Mouse (Mus musculus) retina, embryonic 14.5 days (tissue): ENCODE data around the gene Slc22a17.

ENCODE experiments used
- DNase-seq: peaks from one replicate; pipeline ENCODE4 v3.0.0-alpha.2; 2015; ENCODE audit warnings: low spot score

The Slc22a17 gene

DNA sequence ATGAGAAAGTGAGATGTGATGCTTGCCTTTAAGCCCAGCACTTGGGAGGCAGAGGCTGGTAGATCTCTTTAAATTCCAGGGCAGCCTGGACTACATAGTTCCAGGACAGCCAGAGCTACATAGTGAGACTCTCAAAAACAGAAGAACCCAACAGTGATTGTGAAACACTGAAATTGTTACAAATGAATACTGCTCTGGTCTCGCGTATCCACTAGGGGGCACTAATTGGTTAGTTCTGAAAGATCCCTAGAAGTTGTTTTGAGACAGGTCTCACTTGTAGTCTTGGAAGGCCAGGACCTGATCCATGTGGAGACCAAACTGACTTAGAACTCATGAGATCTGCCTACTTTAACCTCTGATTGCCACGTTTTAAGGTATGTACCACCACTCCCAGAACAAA is 12.5 kb downstream of the Slc22a17 start:
- DNase-seq = peak; percentile 93

DNA sequence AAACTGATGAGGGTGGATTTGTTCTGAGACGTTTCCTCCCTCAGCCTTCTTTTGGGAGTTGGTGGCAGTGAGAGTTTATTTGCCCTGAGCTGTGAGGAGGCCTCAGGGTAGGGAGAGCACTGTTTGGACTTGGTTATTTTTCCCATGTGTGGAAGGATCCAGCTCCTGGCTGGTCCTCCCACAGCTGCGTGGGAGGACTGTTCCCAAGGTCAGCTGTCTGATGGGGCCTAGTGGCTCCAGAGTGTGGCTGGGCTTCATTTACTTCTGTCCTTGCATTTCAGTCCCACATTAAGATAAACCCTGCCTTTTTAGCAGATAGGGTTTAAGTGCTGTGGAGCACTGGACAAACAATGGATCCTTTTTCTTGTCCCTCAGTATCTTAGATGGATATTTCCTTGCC is 15.5 kb downstream of the Slc22a17 start:
- DNase-seq = no peak

DNA sequence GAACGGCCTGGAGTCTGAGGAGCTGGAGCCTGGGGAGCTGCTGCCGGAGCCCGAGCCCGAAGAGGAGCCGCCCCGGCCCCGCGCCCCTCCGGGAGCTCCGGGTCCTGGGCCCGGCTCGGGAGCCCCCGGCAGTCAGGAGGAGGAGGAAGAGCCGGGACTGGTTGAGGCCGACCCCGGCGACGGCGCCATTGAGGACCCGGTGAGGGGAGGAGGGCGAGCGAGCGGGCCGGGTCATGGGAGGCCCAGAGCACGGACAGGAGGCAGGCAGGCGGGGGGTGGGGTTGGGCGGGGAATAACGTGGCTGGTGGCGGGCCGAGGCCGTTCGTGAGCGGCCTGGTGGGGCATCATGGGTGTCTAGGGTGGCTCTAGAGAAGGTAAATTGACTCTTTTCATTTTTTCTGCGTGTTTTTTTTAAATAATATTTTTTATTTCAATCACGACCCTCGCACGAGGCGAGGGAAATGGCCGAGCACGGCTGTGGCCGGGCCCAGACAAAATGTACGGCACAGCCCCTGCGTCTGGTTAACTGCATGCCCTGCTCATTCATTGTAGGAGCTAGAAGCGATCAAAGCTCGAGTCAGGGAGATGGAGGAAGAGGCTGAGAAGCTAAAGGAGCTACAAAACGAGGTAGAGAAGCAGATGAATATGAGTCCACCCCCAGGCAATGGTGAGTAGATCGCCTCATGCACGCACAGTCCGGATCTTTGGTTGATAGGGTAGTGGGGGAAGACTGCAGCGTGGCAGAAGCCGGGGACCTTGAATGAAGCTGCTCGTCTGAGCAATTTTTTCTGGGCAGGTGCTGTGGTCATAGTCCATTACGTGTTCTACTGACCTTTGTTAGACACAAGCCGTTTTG is 18.4 kb downstream of the Slc22a17 start:
- peak; percentile 58 for DNase-seq

DNA sequence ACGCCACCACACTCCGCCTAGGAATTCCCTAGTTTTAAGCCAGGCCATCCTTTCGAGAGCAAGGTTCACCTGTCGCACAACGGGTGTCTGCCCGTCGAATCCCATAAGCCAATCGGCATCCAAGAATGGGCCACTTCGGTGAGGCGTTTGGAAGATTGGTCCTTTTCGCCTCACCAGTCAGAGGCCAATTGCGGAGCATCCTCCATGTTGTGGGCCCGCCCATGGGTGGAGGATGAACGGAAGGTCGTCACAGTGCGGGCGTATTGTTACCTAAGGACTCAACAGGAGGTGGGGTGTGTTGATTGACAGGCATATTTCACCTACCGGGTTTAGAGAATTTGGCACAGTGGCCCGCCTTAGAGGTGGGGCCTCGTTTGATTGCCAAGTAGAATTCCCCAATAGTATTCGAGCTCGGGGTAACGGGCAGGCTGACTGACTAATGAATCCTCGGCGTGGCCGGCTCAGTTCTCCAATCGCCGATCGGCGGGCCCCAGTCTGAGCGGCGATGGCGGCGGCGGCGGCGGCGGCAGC is 19.2 kb downstream of the Slc22a17 start:
- peak; percentile 99 for DNase-seq

DNA sequence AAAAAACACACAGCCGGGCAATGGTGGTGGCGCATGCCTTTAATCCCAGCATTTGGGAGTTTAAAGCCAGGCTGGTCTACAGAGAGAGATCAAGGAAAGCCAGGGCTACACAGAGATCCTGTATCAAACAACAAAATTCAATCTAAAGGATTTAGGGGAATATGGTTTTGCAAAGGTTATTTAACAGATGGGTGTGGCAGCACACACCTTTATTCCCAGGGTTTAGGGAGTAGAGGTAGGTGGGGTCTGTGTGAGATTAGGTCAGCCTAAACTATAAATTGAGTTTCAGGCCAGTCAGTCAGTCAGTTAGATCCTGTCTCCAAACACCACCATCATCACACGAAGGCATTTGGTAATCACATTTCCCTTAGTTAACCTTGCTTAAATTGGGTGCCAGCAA is 20.7 kb downstream of the Slc22a17 start, which contains the start of gene Pabpn1:
TSS of gene Pabpn1 (plus strand) at position 301 of the 400 bp plus-strand sequence.
- DNase-seq = no peak

DNA sequence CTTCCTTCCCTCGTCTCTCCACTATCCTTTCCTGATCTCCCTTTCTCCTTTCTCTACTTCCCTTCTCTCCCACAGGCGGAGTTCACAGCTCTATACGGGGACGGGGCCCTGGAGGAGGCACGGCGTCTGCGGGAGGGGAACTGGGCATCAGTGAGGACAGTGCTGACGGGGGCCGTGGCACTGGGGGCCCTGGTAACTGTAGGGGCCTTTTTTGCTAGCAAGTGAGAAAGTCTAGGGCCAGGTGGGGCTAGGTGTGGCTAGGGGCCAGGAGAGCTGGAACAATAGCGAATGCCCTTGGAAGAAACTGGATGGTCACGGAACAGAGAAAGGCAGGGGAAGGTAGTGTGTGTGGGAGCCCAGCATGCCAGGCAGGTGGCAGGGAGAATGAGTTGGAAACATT is 27.6 kb downstream of the Slc22a17 start:
- no peak for DNase-seq

DNA sequence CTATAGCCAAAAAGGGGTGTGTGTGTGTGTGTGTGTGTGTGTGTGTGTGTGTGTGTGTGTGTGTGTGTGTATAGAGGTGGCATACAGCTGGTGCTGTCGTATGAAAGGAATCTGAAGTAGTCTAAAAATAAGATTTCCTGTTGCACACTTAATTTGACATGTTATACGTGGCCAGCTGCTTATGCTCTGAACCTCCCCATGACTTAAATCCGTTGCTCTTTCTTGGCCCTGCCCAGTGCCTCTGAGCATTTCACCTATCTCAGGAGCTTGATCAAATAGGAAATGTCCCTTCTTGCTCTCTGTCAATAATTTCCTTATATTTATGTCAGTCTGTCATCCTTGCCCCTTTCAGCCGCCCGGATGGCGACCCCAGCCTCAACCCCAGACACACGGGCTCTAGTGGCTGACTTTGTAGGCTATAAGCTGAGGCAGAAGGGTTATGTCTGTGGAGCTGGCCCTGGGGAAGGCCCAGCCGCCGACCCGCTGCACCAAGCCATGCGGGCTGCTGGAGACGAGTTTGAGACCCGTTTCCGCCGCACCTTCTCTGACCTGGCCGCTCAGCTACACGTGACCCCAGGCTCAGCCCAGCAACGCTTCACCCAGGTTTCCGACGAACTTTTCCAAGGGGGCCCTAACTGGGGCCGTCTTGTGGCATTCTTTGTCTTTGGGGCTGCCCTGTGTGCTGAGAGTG is 28.8 kb downstream of the Slc22a17 start:
- DNase-seq = no peak

DNA sequence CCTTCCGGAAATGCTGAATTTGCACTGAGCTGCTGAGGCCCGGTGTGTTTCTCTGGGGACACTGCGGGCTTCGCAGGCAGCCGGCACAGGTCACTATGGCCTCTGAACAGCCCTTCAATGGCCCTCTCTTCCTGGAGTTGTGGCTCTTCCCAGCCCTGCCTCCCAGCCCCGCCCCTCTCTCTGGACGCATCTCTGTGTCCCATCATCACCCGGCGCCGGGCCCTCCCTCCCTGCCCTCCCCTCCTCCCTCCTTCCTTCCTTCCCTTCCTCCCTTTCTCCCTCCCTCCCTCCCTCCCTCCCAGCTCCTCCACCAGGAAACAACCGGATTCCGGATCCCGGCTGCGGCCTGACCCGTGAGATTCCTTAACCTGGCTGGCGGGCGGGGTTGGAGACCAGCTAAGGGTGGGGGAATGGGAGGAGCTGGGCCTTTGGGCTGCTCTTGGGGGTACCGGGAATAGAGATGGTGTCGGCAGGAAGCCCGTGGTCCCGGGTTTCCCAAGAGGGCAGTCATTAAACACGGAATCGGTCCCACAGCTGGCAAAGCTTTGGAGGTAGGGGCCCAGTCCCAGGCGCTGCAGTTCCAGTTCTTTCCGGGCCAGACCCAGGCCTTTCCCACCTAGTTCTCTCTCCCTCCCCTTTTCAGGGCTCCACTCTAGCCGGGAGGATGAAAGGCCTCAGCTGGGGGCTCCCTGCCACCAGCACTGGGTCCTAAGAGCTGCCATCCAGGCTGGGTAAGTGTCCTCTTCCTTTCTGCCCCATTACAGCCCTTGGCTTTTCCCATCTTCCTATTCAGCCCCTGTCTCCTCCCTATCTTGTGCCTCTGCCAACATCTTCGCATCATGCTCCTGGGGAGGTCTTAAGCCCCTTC is 29.5 kb downstream of the Slc22a17 start, which contains the start of the genes Bcl2l2 and Gm20521:
TSS of gene Bcl2l2 (plus strand) at position 224 of the 868 bp plus-strand sequence.
TSS of gene Gm20521 (plus strand) at position 288 of the 868 bp plus-strand sequence.
- DNase-seq = peak; percentile 88

DNA sequence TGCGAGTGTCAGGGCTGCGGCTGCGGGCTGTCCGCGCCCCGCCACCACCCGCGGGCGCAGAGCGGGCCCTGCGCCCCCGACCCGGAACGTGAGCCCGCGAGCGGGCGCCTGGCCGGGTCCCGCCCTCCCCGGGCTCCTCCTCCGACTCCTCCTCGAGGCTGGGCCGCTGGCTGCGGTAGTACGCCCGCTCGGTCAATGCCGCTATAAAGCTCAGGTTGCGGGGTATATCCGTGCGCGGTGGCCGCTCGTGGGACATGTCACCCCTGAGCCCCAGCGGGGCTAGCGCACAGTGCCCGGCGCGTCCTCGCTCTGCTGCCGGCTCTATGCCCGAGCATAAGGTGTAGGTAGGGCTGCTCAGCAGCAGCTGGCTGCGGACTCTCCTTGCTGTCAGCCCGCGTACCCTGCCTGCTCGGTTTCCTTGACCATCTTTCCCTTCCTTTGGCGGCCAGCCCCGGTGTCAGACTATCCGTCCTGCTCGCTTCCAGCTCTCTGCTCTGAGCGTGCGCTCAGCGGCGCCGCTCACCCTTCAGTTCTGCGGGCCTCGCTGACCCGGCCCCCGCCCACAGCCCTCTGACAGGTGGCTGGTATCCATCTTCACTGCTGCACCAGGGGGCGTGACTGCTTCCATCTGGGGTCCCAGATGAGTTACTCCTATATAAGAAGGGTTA is 35.8 kb downstream of the Slc22a17 start, which contains the start of gene Ppp1r3e:
TSS of gene Ppp1r3e (minus strand) at position 503 of the 668 bp plus-strand sequence.
- DNase-seq = peak; percentile 65

DNA sequence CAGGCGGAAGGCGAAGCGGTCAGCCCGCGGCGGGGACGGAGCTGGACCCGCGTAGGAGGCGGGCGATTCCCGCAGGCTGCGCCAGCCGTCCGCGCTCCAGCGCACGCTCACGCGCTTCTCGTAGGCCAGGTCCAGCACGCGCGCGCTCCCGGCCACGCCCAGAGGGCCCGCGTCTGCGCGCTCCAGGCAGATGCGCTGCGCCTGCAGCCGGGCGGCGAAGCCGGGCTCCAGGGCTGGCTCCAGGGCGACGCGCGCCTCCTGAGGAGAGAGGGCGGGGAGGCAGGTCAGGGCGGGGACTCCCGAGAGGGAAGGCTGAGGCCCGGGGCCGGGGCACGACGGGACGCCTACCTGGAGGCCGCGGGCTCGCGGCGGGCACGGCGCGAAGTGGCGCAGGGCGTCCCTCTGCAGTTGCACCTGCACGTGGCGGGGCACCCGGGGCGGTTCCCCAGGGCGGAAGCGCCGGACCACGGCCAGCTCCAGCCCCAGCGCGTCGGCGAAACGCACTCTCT is 36.3 kb downstream of the Slc22a17 start:
- DNase-seq = peak; percentile 91

DNA sequence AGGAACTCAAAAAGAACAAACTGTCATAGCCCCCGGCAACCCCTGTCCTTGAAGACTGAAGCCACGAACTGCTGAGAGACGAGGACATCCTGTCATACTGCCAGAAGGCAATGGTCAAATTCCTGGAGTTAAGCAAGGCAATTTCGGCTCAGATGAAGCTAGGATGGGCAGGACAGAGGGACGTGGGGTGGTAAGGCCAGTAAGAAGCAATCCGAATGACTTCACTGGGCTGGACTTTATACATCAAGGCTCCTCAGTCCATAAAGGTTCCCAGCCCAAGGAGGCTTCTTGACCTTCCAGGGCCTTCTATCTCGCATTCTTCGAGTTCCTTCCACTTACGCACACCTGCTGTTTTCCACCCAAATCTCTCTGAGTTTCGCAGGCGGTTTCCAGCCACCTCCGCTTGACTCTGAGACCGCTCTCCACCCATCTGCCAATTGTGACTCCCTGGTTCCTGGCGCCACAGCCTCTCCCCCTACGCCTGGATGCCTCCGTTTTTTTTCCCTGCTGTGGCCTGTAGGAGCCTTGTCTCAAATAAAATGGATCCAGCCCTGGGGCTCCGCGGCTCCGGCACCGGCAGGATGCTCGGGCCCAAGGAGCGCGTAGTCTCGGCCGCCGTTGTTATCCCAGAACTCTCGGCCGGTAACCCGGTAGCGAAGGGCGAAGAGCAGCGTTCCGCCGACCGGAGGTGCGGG is 36.9 kb downstream of the Slc22a17 start:
- peak; percentile 24 for DNase-seq

DNA sequence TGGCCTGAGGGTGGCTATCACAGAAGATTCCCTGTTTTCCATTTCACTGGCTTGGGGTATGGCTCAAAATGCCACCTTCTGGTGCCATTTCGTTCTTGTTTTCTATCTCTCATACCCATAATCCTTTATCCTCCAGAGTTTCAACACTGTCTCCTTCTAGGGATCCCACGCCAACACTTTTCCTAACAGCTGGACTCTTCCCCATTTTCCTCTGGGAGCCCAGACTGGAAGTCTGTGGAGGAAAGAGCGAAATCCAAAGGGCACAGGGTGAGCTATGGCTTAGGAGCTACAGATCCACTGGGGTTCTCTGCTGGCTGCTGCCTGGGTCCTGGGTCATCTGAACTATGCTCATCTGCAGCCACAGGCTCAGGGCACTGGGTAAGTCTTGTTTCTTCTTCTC is 38.8 kb downstream of the Slc22a17 start:
- no peak for DNase-seq

DNA sequence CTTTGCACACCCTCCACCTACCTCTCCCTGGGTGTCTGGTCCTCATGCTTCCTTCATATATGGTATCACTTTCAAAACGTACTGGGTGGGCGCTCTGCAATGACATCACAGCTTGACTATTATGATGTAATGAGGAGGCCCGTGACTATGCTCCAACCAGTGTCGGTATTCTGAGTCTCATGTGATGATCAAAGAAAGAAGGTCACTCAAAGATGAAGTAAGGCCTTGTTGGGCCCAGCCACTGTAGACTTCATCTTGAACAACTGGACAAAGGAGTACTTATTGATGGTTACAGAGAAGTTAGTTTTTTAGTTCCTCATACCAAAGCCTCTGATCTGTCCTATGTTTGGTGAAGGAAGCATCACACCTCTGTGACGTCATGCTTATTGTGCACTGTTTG is 42.1 kb downstream of the Slc22a17 start, which contains the start of gene Homez:
TSS of gene Homez (minus strand) at position 101 of the 400 bp plus-strand sequence.
- no peak for DNase-seq

DNA sequence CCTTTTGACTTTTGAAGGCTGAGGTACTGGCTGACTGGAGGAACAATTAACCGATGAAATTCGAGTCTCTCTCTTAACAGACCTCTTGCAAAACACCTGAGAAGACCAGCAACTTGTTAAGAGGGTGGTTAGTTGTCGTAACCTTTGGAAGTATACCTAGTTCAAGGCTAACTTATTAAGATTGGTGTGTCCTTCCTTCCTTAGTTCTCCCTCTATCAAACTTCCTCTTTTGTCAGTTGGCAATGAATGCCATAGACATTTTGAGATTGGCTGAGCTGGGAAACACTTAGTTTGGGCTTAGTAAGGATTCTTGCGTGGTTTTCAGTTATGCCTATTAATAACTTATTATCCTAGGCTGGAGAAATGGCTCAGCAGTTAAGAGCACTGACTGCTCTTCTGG is 44.9 kb downstream of the Slc22a17 start:
- DNase-seq = no peak

DNA sequence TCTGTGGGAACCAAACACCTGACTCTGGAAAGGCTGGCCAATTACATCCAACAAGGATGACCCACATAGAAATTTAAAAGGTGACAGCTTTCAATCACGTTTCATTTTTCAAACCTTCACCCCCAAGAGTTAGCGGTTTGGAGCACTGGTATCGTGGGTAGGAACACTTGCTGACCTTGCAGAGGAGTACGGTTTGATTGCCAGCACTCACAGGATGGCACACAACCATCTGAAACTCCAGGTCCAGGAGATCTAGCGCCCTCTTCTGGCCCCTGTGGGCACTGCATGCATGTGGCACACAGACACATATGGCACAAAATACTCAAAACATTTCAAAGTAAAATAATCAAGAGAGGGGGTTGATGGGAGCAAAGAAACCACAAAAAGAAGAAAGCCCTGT is 46.0 kb downstream of the Slc22a17 start:
- peak; percentile 31 for DNase-seq

DNA sequence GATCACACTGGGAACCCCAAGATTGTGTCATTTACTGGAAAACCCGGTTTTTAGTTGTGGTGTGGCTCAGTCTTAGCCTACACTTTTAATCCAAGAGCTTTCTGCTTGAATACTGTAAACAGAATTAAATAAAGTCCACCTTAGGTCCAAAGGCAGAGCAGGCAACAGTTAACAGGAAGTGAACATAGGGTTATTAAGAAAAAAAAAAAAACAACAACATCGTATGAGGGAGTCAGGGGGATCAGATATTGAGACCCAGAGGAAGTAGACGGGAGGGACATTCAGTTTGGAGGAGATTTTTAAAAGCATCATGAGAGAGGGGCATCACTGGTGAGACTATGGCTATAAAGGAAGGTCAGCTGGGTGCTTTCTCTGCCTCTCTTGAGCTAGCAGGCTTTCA is 46.7 kb downstream of the Slc22a17 start:
- DNase-seq = no peak

DNA sequence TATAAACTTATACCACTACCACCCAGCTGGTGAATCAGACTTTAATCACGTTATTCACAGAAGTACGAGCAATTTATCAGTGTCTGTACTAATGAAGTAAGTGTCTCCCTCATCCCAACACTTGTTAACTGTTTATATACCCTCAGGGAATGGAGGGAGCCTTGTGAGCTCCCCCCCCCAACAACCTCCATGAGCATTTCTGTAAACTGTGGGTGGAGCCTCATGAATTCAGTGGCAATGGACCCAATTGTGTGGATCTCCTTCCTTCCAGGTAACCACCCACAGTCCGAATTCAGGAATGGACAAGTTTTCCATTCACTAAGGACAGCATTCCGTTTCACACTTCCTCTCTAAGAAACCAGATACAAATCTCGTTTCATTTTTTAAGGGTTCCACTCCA is 47.3 kb downstream of the Slc22a17 start:
- DNase-seq = no peak

DNA sequence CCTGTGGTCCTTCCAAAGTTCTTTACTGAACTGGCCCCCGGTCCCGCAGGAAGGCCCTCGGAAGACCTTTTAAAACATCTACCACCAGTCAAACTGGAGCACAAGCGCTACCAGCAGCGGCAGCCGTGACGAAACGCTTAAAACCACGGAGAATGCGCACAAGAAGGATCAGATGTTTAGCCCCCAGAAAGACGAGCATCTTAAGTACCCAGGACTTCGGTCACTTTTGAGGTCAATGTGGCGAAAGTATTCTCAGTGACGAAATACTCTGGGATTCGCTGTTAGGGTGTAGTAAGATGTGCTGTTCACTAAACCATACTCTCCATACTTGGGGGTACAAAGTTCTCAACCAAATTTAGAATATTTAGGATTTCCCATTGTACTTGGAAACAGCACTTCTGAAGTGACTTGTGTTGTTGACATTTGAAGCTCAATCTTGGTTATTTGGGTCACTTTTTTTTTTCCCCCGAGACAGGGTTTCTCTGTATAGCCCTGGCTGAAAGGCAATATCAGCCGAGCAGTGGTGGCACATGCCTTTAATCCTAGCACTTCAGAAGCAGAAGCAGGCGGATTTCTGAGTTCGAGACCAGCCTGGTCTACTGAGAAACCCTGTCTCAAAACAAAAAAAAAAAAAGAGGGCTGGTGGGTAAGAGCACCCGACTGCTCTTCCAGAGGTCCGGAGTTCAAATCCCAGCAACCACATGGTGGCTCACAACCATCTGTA is 48.5 kb downstream of the Slc22a17 start:
- peak; percentile 37 for DNase-seq

DNA sequence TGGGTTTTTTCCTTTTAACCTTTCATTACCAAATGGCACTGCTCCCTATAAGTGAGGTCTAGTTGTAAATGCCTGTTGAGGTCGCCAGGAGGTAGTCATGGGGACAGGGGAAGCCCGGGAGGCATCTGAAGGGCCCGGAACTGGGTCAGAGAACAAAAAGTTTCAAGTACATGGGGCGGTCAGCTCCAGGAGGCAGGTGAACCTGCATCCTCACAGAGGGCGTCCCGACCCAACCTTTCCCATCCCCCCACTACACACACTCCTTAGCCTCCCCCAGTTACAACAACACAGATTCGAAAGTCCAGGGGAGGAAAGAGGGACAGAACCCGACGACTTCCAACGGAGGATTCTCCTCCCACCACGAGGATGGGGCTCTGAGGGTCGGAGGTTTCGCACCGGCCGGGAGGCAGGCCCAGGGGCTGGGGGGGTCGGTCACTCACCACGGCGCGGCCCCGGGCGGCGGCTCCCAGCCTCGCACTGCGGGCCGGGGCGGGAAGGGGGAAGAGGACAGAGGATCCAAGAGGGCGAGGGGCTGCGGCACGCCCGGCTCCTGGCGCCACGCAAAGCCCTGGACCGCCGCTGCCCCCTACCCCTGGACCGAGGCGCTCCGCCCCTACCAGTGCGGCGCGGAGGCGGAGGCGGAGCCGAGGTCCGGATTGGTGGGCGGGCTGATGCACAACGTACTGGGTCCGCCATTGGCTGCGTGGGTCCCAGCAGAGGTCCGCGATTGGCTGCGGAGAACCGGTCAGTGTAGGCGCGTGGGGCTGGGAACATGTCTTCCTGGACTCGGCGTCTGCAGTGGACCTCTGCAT is 49.2 kb downstream of the Slc22a17 start:
- peak; percentile 97 for DNase-seq
